Mouse (Mus musculus) ES-Bruce4 (cell line): ENCODE measurements around the gene Stoml2. TPM values are rescaled to one million over a fixed set of nuclear protein-coding genes. Genes with fewer than 3 reads are reported as not detected.
A peak's percentile ranks its signal among the peaks of the same experiment; 100 is the strongest.

ENCODE experiments used
- H3K27ac ChIP-seq: 2 replicates; pipeline ENCODE4 v1.5.1; 2012; ENCODE audit warnings: low read length, inconsistent platforms; ENCODE audit not compliant: insufficient read depth
- H3K27me3 ChIP-seq: 2 replicates; pipeline ENCODE4 v1.6.1; 2012; ENCODE audit warnings: mild to moderate bottlenecking, low read length, inconsistent platforms; ENCODE audit not compliant: control insufficient read depth, poor library complexity, insufficient read depth, severe bottlenecking
- H3K36me3 ChIP-seq: 2 replicates; pipeline ENCODE4 v1.6.1; 2012; ENCODE audit warnings: inconsistent platforms, mild to moderate bottlenecking, low read length, moderate library complexity; ENCODE audit not compliant: control insufficient read depth, poor library complexity, insufficient read depth, severe bottlenecking
- H3K4me1 ChIP-seq: one replicate; pipeline ENCODE4 v1.8.1; 2011; ENCODE audit warnings: low read length; ENCODE audit not compliant: control insufficient read depth, insufficient read depth
- H3K4me3 ChIP-seq: 2 replicates; pipeline ENCODE4 v1.5.1; 2011; ENCODE audit warnings: low read depth, mild to moderate bottlenecking, low read length
- H3K9ac ChIP-seq: 2 replicates; pipeline ENCODE4 v1.6.1; 2012; ENCODE audit warnings: low read depth, mild to moderate bottlenecking, inconsistent platforms; ENCODE audit not compliant: poor library complexity, severe bottlenecking
- H3K9me3 ChIP-seq: replicated peaks from 2 replicates; pipeline ENCODE4 v1.6.1; 2012; ENCODE audit warnings: mild to moderate bottlenecking, low read length, inconsistent platforms; ENCODE audit not compliant: control insufficient read depth, poor library complexity, insufficient read depth, severe bottlenecking
- CTCF ChIP-seq: IDR thresholded peaks from one replicate; pipeline ENCODE4 v1.8.1; 2011; ENCODE audit warnings: low read depth, low read length
- EP300 ChIP-seq: IDR thresholded peaks from 2 replicates; pipeline ENCODE4 v1.6.1; 2011; ENCODE audit warnings: low read depth, low read length; ENCODE audit not compliant: insufficient read depth
- POLR2A ChIP-seq: IDR thresholded peaks from one replicate; pipeline ENCODE4 v1.8.1; 2011; ENCODE audit warnings: low read length; ENCODE audit not compliant: insufficient read depth
- polyA plus RNA-seq: library from polyadenylated mRNA; stranded (reverse); fragments of >200 nt; gene quantifications from 2 replicates; pipeline ENCODE4 v1.2.4, GENCODE M21; 2011; ENCODE audit warnings: low read depth; ENCODE audit not compliant: missing spikeins, insufficient read depth, insufficient read length

The Stoml2 gene
- polyA plus RNA-seq, result 177 and 187 TPM in 2 replicates

GRCm38 (mm10) chr4:43031237-43031995 lies at the start of gene Stoml2:
Gene Stoml2, minus strand, starts transcription at chr4:43031710.
- peak; percentile 15 for TF ChIP-seq CTCF
- peak; percentile 23 for TF ChIP-seq POLR2A
- TF ChIP-seq EP300, result no peak; the same call in 1 of the 2 replicates
- Histone ChIP-seq H3K9ac (peak within 1 kb of the TSS; percentile 79), H3K36me3 (peaks cover 16% of the 10 kb centered on the region), H3K9me3 (no peaks in the 10 kb centered on the region), H3K4me3 (peak within 1 kb of the TSS; percentile 83), H3K4me1 (peaks cover 2% of the 10 kb centered on the region), H3K27me3 (no peaks in the 10 kb centered on the region), H3K27ac (no peak within 1 kb of the TSS; the same call in 1 of the 2 replicates)

GRCm38 (mm10) chr4:43078071-43078718 lies 46.7 kb upstream of the Stoml2 start:
- Histone ChIP-seq H3K27me3 (no peaks in the 10 kb centered on the region), H3K4me3 (no peak overlapping the region), H3K4me1 (no peaks in the 10 kb centered on the region), H3K9me3 (no peaks in the 10 kb centered on the region), H3K27ac (no peak overlapping the region), H3K36me3 (no peaks in the 10 kb centered on the region), H3K9ac (no peak overlapping the region)
- no peak for TF ChIP-seq CTCF
- TF ChIP-seq EP300, result no peak
- TF ChIP-seq POLR2A, result no peak

- Histone ChIP-seq H3K4me1 (no peaks in the 10 kb centered on the region), H3K9me3 (no peaks in the 10 kb centered on the region), H3K27ac (no peak overlapping the region), H3K4me3 (no peak overlapping the region), H3K27me3 (no peaks in the 10 kb centered on the region), H3K36me3 (no peaks in the 10 kb centered on the region), H3K9ac (no peak overlapping the region)
- TF ChIP-seq POLR2A (no peak), CTCF (no peak), EP300 (no peak)
Observed at GRCm38 (mm10) chr4:43074923-43075322, 43.4 kb upstream of the Stoml2 start.

GRCm38 (mm10) chr4:43065471-43065870 lies 34.0 kb upstream of the Stoml2 start:
- Histone ChIP-seq H3K4me1 (no peaks in the 10 kb centered on the region), H3K4me3 (no peak overlapping the region), H3K9ac (no peak overlapping the region), H3K36me3 (no peaks in the 10 kb centered on the region), H3K27me3 (no peaks in the 10 kb centered on the region), H3K27ac (no peak overlapping the region), H3K9me3 (no peaks in the 10 kb centered on the region)
- TF ChIP-seq EP300 (no peak), CTCF (no peak), POLR2A (no peak)

- TF ChIP-seq POLR2A (no peak), CTCF (no peak), EP300 (no peak)
- Histone ChIP-seq H3K36me3 (no peaks in the 10 kb centered on the region), H3K4me1 (no peaks in the 10 kb centered on the region), H3K27ac (no peak overlapping the region), H3K4me3 (no peak overlapping the region), H3K9ac (no peak overlapping the region), H3K27me3 (peaks cover 7% of the 10 kb centered on the region), H3K9me3 (no peaks in the 10 kb centered on the region)
Observed at GRCm38 (mm10) chr4:43060286-43060685, 28.8 kb upstream of the Stoml2 start.

- TF ChIP-seq CTCF (no peak), POLR2A (no peak)
- H3K36me3 ChIP-seq, result no peaks in the 10 kb centered on the region
- peak overlapping the region; percentile 80 for H3K9ac ChIP-seq
- no peaks in the 10 kb centered on the region for H3K9me3 ChIP-seq
- H3K4me1 ChIP-seq, result no peaks in the 10 kb centered on the region
- H3K27ac ChIP-seq, result no peak overlapping the region
- peak overlapping the region; percentile 60 for H3K4me3 ChIP-seq
- peaks cover 7% of the 10 kb centered on the region for H3K27me3 ChIP-seq
Observed at GRCm38 (mm10) chr4:43059697-43060096, 28.2 kb upstream of the Stoml2 start.
